Mouse (Mus musculus) MEL (cell line): ENCODE data around the gene Vwf. TPM values are rescaled to one million over a fixed set of nuclear protein-coding genes. Genes with fewer than 3 reads are reported as not detected.
A peak's percentile ranks its signal among the peaks of the same experiment; 100 is the strongest.

ENCODE experiments used
- DNase-seq: peaks from one replicate; pipeline ENCODE4 v3.0.0; 2011; ENCODE audit warnings: low read depth, low spot score
- H3K27ac ChIP-seq: 2 replicates; pipeline ENCODE4 v1.5.1; 2012; ENCODE audit warnings: low read depth, mild to moderate bottlenecking, control low read depth, low read length, moderate library complexity; ENCODE audit not compliant: control insufficient read depth
- H3K27me3 ChIP-seq, 2 experiments: fragments of 150-350 bp in 1 of 2; sonication (generic) in 1 of 2; 2 replicates each; pipeline ENCODE4 v1.6.1; 2012; ENCODE audit warnings: low read length in 2 of 2, mild to moderate bottlenecking in 2 of 2, improper control_type of control experiment in 1 of 2, moderate library complexity in 1 of 2; ENCODE audit not compliant: insufficient read depth in 2 of 2, control insufficient read depth in 1 of 2
- H3K36me3 ChIP-seq, 2 experiments: 2 replicates each; pipeline ENCODE4 v1.6.1; 2012 to 2014; ENCODE audit warnings: low read length in 2 of 2, improper control_type of control experiment in 1 of 2, inconsistent platforms in 1 of 2, mild to moderate bottlenecking in 1 of 2; ENCODE audit not compliant: insufficient read depth in 2 of 2, control insufficient read depth in 1 of 2
- H3K4me1 ChIP-seq, 2 experiments: fragments of 150-350 bp in 1 of 2; sonication (generic) in 1 of 2; 2 replicates each; pipeline ENCODE4 v1.6.1; 2012; ENCODE audit warnings: low read length in 2 of 2, improper control_type of control experiment in 1 of 2, mild to moderate bottlenecking in 1 of 2; ENCODE audit not compliant: insufficient read depth in 2 of 2, control insufficient read depth in 1 of 2
- H3K4me3 ChIP-seq, 2 experiments: fragments of 150-350 bp in 1 of 2; sonication (generic) in 1 of 2; 2 replicates each; pipeline ENCODE4 v1.5.1; 2012; ENCODE audit warnings: low read depth in 2 of 2, low read length in 2 of 2, mild to moderate bottlenecking in 2 of 2, moderate library complexity in 2 of 2, control low read depth in 1 of 2, improper control_type of control experiment in 1 of 2; ENCODE audit not compliant: control insufficient read depth in 1 of 2, insufficient read depth in 1 of 2
- H3K79me2 ChIP-seq: 2 replicates; pipeline ENCODE4 v1.6.1; 2012; ENCODE audit warnings: mild to moderate bottlenecking, low read length, moderate library complexity; ENCODE audit not compliant: control insufficient read depth, poor library complexity, insufficient read depth
- H3K9ac ChIP-seq: 2 replicates; pipeline ENCODE4 v1.6.1; 2012; ENCODE audit warnings: low read depth, mild to moderate bottlenecking, control low read depth, low read length, moderate library complexity; ENCODE audit not compliant: control insufficient read depth, poor library complexity, severe bottlenecking
- H3K9me3 ChIP-seq: fragments of 150-350 bp; sonication (generic); replicated peaks from 2 replicates; pipeline ENCODE4 v1.6.1; 2012; ENCODE audit warnings: mild to moderate bottlenecking, low read length, improper control_type of control experiment, moderate library complexity; ENCODE audit not compliant: insufficient read depth
- CHD2 ChIP-seq: IDR thresholded peaks from 2 replicates; pipeline ENCODE4 v1.6.1; 2011; ENCODE audit warnings: low read length, improper control_type of control experiment
- CTCF ChIP-seq, 3 experiments: IDR thresholded peaks in 2 of 3; conservative IDR thresholded peaks in 1 of 3; 2 replicates each; pipeline ENCODE4 v1.5.1; 2011 to 2012; ENCODE audit warnings: low read length in 3 of 3, low read depth in 2 of 3, mild to moderate bottlenecking in 2 of 3, improper control_type of control experiment in 1 of 3, inconsistent platforms in 1 of 3, mixed read lengths in 1 of 3, moderate library complexity in 1 of 3; ENCODE audit not compliant: control insufficient read depth in 1 of 3, insufficient read depth in 1 of 3, poor library complexity in 1 of 3, severe bottlenecking in 1 of 3
- ELF1 ChIP-seq: IDR thresholded peaks from 2 replicates; pipeline ENCODE4 v1.6.1; 2014; ENCODE audit warnings: low read depth, mild to moderate bottlenecking, inconsistent platforms, low read length, improper control_type of control experiment, moderate library complexity
- EP300 ChIP-seq, 2 experiments: IDR thresholded peaks; 2 replicates each; pipeline ENCODE4 v1.6.1; 2011; ENCODE audit warnings: improper control_type of control experiment in 2 of 2, low read length in 2 of 2, low read depth in 1 of 2, mild to moderate bottlenecking in 1 of 2
- ETS1 ChIP-seq: IDR thresholded peaks from 2 replicates; pipeline ENCODE4 v1.6.1; 2012; ENCODE audit warnings: low read depth, mild to moderate bottlenecking, inconsistent platforms, low read length, improper control_type of control experiment, moderate library complexity
- HCFC1 ChIP-seq: IDR thresholded peaks from 2 replicates; pipeline ENCODE4 v1.6.1; 2012; ENCODE audit warnings: low read depth, mild to moderate bottlenecking, inconsistent platforms, low read length, improper control_type of control experiment, moderate library complexity
- KAT2A ChIP-seq: conservative IDR thresholded peaks from 2 replicates; pipeline ENCODE4 v1.6.1; 2012; ENCODE audit warnings: low read depth, low read length, improper control_type of control experiment, inconsistent platforms
- MXI1 ChIP-seq: IDR thresholded peaks from 2 replicates; pipeline ENCODE4 v1.6.1; 2011; ENCODE audit warnings: mild to moderate bottlenecking, low read depth, low read length, improper control_type of control experiment
- MYB ChIP-seq: IDR thresholded peaks from 2 replicates; pipeline ENCODE4 v1.6.1; 2011; ENCODE audit warnings: mild to moderate bottlenecking, low read depth, low read length, improper control_type of control experiment
- MYC ChIP-seq: IDR thresholded peaks from 2 replicates; pipeline ENCODE4 v1.6.1; 2011; ENCODE audit warnings: low read depth, mild to moderate bottlenecking, low read length, improper control_type of control experiment, moderate library complexity
- NRF1 ChIP-seq: IDR thresholded peaks from 2 replicates; pipeline ENCODE4 v1.6.1; 2014; ENCODE audit warnings: low read depth, mild to moderate bottlenecking, inconsistent platforms, low read length, improper control_type of control experiment, moderate library complexity; ENCODE audit not compliant: poor library complexity, insufficient read depth, severe bottlenecking
- POLR2A ChIP-seq, 2 experiments: IDR thresholded peaks; 2 replicates each; pipeline ENCODE4 v1.6.1; 2011 to 2012; ENCODE audit warnings: low read length in 2 of 2, mild to moderate bottlenecking in 2 of 2, control low read depth in 1 of 2, improper control_type of control experiment in 1 of 2, low read depth in 1 of 2, moderate library complexity in 1 of 2; ENCODE audit not compliant: control insufficient read depth in 1 of 2, insufficient read depth in 1 of 2, poor library complexity in 1 of 2
- POLR2AphosphoS2 ChIP-seq: IDR thresholded peaks from 2 replicates; pipeline ENCODE4 v1.6.1; 2011; ENCODE audit warnings: low read length, improper control_type of control experiment
- SMC3 ChIP-seq: IDR thresholded peaks from 2 replicates; pipeline ENCODE4 v1.6.1; 2011; ENCODE audit warnings: low read depth, low read length, improper control_type of control experiment
- TBP ChIP-seq: IDR thresholded peaks from 2 replicates; pipeline ENCODE4 v1.8.0; 2011; ENCODE audit warnings: low read depth, low read length, improper control_type of control experiment
- UBTF ChIP-seq: IDR thresholded peaks from 2 replicates; pipeline ENCODE4 v1.6.1; 2012; ENCODE audit warnings: low read depth, mild to moderate bottlenecking, inconsistent platforms, low read length, improper control_type of control experiment, moderate library complexity, borderline replicate concordance; ENCODE audit not compliant: insufficient read depth
- USF1 ChIP-seq: IDR thresholded peaks from 2 replicates; pipeline ENCODE4 v1.6.1; 2014; ENCODE audit warnings: low read depth, mild to moderate bottlenecking, inconsistent platforms, low read length, improper control_type of control experiment, moderate library complexity
- USF2 ChIP-seq, 2 experiments: IDR thresholded peaks; 2 replicates each; pipeline ENCODE4 v1.6.1; 2011 to 2012; ENCODE audit warnings: improper control_type of control experiment in 2 of 2, low read length in 2 of 2, borderline replicate concordance in 1 of 2, inconsistent platforms in 1 of 2, low read depth in 1 of 2, mild to moderate bottlenecking in 1 of 2; ENCODE audit not compliant: insufficient read depth in 1 of 2
- ZKSCAN1 ChIP-seq: IDR thresholded peaks from 2 replicates; pipeline ENCODE4 v1.6.1; 2012; ENCODE audit warnings: low read depth, mild to moderate bottlenecking, inconsistent platforms, low read length, improper control_type of control experiment, moderate library complexity
- ZMIZ1 ChIP-seq: IDR thresholded peaks from 2 replicates; pipeline ENCODE4 v1.6.1; 2012; ENCODE audit warnings: low read depth, mild to moderate bottlenecking, inconsistent platforms, low read length, improper control_type of control experiment, moderate library complexity
- polyA plus RNA-seq, 2 experiments: library from polyadenylated mRNA; stranded (reverse) in 1 of 2; unstranded in 1 of 2; fragments of >175 nt in 1 of 2; fragments of >200 nt in 1 of 2; gene quantifications; 2 replicates each; pipeline versions ENCODE4 v1.2.1 to v1.2.4; 2012; ENCODE audit warnings: low replicate concordance in 2 of 2, low read depth in 1 of 2; ENCODE audit not compliant: insufficient read length in 2 of 2, insufficient read depth in 1 of 2, missing spikeins in 1 of 2
- total RNA-seq: library from RNA; depleted of rRNA; stranded (reverse); fragments of 300-350 nt; gene quantifications from 2 replicates; pipeline ENCODE4 v1.2.3, GENCODE M21; 2012

Gene Vwf
- total and polyA plus RNA-seq, 3 experiments, result 0.29 to 0.42 TPM; not detected in 1

DNA sequence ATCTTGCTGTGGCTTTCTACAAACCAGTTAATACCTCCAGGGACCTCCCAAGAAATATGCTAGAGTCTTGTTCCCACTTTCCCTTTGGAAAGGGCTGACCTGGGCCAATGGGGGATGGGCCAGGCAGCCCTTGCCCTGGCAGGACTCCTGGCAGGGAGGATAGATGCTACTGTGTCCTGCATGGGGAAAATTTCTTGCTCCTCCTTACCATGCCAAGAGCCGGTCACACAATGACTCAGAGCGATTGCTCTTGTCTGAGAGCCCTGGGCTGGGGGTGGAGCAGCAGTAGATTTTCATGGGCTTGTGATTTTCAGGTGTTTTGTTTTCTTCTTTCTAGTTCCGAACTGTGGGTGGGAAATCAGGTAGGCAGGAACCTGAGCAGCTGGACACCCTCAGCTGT is 39.0 kb downstream of the Vwf start:
- Histone ChIP-seq H3K27me3 (no peaks in the 10 kb centered on the region; a peak in 1 of 4 replicates), H3K79me2 (no peaks in the 10 kb centered on the region), H3K4me1 (no peaks in the 10 kb centered on the region), H3K4me3 (no peak overlapping the region), H3K9ac (no peak overlapping the region), H3K9me3 (no peaks in the 10 kb centered on the region), H3K27ac (no peak overlapping the region), H3K36me3 (no peaks in the 10 kb centered on the region)
- TF ChIP-seq POLR2A (IDR thresholded peaks at IDR 0.05; ENCODE audit: control insufficient read depth in 1 of 2, insufficient read depth in 1 of 2, low read depth in 1 of 2, low read length in 2 of 2, poor library complexity in 1 of 2), result no peak
- TF ChIP-seq TBP, result no peak
- no peak for TF ChIP-seq ELF1
- TF ChIP-seq POLR2AphosphoS2, result no peak
- DNase-seq, result no peak

- H3K27ac ChIP-seq, result no peak overlapping the region
- H3K4me1 ChIP-seq, result no peaks in the 10 kb centered on the region
- no peak overlapping the region for H3K9ac ChIP-seq
- H3K9me3 ChIP-seq, result no peaks in the 10 kb centered on the region
- H3K27me3 ChIP-seq, result no peaks in the 10 kb centered on the region; a peak in 1 of 4 replicates
- TF ChIP-seq KAT2A, result no peak
- no peak for TF ChIP-seq MYB
- no peak for TF ChIP-seq MYC
- TF ChIP-seq ZMIZ1, result no peak
- TF ChIP-seq HCFC1, result no peak
- no peak for TF ChIP-seq UBTF
- TF ChIP-seq ETS1, result no peak
- TF ChIP-seq USF1, result no peak
- TF ChIP-seq MXI1, result no peak
- no peak for TF ChIP-seq CHD2
- TF ChIP-seq EP300 (IDR thresholded peaks at IDR 0.05; ENCODE audit: low read depth in 1 of 2, low read length in 2 of 2), result no peak
- no peak for TF ChIP-seq NRF1
- H3K36me3 ChIP-seq, result no peaks in the 10 kb centered on the region
- no peaks in the 10 kb centered on the region for H3K79me2 ChIP-seq
- DNase-seq, result no peak
- H3K4me3 ChIP-seq, result no peak overlapping the region
These were observed 39.5 kb downstream of the Vwf start for GRCm38 (mm10) chr6:125586042-125586566.

GRCm38 (mm10) chr6:125588241-125588640 is 41.7 kb downstream of the Vwf start:
- no peak overlapping the region for H3K27ac ChIP-seq
- H3K79me2 ChIP-seq, result no peaks in the 10 kb centered on the region
- TF ChIP-seq USF2 (IDR thresholded peaks at IDR 0.05; ENCODE audit: borderline replicate concordance in 1 of 2, insufficient read depth in 1 of 2, low read depth in 1 of 2, low read length in 2 of 2), result no peak
- TF ChIP-seq SMC3, result 0 out of 2 replicates have a peak, but pooled peaks have one; percentile 7
- no peak for TF ChIP-seq ELF1
- no peak for TF ChIP-seq ZKSCAN1
- TF ChIP-seq USF1, result no peak
- TF ChIP-seq CTCF (IDR thresholded peaks at IDR 0.05 in 2 of 3, conservative IDR thresholded peaks at IDR 0.05 in 1 of 3; ENCODE audit: control insufficient read depth in 1 of 3, insufficient read depth in 1 of 3, low read depth in 2 of 3, low read length in 3 of 3, poor library complexity in 1 of 3, severe bottlenecking in 1 of 3), result peak in 1 of 3 experiments; percentile 2; a peak in 1 of 6 replicates
- TF ChIP-seq MXI1, result no peak
- TF ChIP-seq CHD2, result no peak
- DNase-seq, result no peak
- no peak overlapping the region for H3K9ac ChIP-seq
- H3K27me3 ChIP-seq, result peaks cover 0 to 2% of the 10 kb centered on the region in 2 experiments; a peak in 2 of 4 replicates
- H3K9me3 ChIP-seq, result no peaks in the 10 kb centered on the region
- H3K4me3 ChIP-seq, result no peak overlapping the region
- H3K36me3 ChIP-seq, result no peaks in the 10 kb centered on the region
- no peaks in the 10 kb centered on the region for H3K4me1 ChIP-seq
